Mouse (Mus musculus) liver, embryonic 11.5 days (tissue): ENCODE results near the gene Camkmt. TPM values are rescaled to one million over a fixed set of nuclear protein-coding genes. Genes with fewer than 3 reads are reported as not detected.
A peak's percentile ranks its signal among the peaks of the same experiment; 100 is the strongest.

ENCODE experiments used
- ATAC-seq: fragments of 200-750 bp; cut with Nextera tagmentation; replicated peaks from 2 replicates; pipeline ENCODE4 v1.8.0; 2017; ENCODE audit warnings: moderate number of reproducible peaks, mild to moderate bottlenecking, moderate TSS enrichment, moderate library complexity; ENCODE audit not compliant: low FRiP score
- DNase-seq: peaks from one replicate; pipeline ENCODE4 v3.0.0-alpha.2; 2017; ENCODE audit warnings: low spot score
- H3K27ac ChIP-seq: fragments of 300-500 bp; sonication (generic); 2 replicates; pipeline ENCODE4 v1.5.1; 2014; ENCODE audit warnings: mild to moderate bottlenecking, low read depth, low read length, control low read depth
- H3K27me3 ChIP-seq: fragments of 300-500 bp; sonication (generic); replicated peaks from 2 replicates; pipeline ENCODE4 v1.6.1; 2014; ENCODE audit warnings: low read length, mixed read lengths; ENCODE audit not compliant: control insufficient read depth, insufficient read depth
- H3K36me3 ChIP-seq: fragments of 300-500 bp; sonication (generic); 2 replicates; pipeline ENCODE4 v1.6.1; 2014; ENCODE audit warnings: mild to moderate bottlenecking, low read length, moderate library complexity, mixed read lengths; ENCODE audit not compliant: control insufficient read depth, insufficient read depth
- H3K4me1 ChIP-seq: fragments of 300-500 bp; sonication (generic); replicated peaks from 2 replicates; pipeline ENCODE4 v1.6.1; 2014; ENCODE audit warnings: low read length, mixed read lengths; ENCODE audit not compliant: control insufficient read depth, insufficient read depth
- H3K4me2 ChIP-seq: fragments of 300-500 bp; sonication (generic); 2 replicates; pipeline ENCODE4 v1.6.1; 2014; ENCODE audit warnings: mild to moderate bottlenecking, control low read depth, moderate library complexity
- H3K4me3 ChIP-seq: fragments of 300-500 bp; sonication (generic); 2 replicates; pipeline ENCODE4 v1.5.1; 2014; ENCODE audit warnings: low read depth, low read length, control low read depth
- H3K9ac ChIP-seq: fragments of 300-500 bp; sonication (generic); 2 replicates; pipeline ENCODE4 v1.6.1; 2014; ENCODE audit warnings: low read depth, low read length, control low read depth
- H3K9me3 ChIP-seq: fragments of 300-500 bp; sonication (generic); 2 replicates; pipeline ENCODE4 v1.6.1; 2016; ENCODE audit warnings: low read length, inconsistent platforms, mixed read lengths; ENCODE audit not compliant: control insufficient read depth
- WGBS: fragments of 180-500 bp; shearing (Covaris S2); extraction: QIAGEN DNeasy Blood & Tissue Kit; methylation state at CpG from one replicate; pipeline ENCODE4 v1.1.7; 2014; 5-methylcytosine and 5-hydroxymethylcytosine counted together
- polyA plus RNA-seq: library from polyadenylated mRNA; unstranded; fragments of >200 nt; fragmentation: Nextera tagmentation; extraction: Ambion mirVana; gene quantifications from 2 replicates; pipeline ENCODE4 v1.2.1, GENCODE M21; 2014

Gene Camkmt
- polyA plus RNA-seq, 1 experiment from 2014 or later, result 6.4 TPM

GRCm38 (mm10) chr17:85405161-85405560, 314.8 kb downstream of the Camkmt start:
- no peak for ATAC-seq
- 77% methylated on average over 5 of the region's 5 CpGs for WGBS
- Histone ChIP-seq H3K36me3 (no peaks in the 10 kb centered on the region), H3K27me3 (no peaks in the 10 kb centered on the region; the same call in 1 of the 2 replicates), H3K4me2 (no peak overlapping the region), H3K9ac (no peak overlapping the region), H3K9me3 (no peaks in the 10 kb centered on the region), H3K27ac (no peak overlapping the region), H3K4me3 (no peak overlapping the region), H3K4me1 (no peaks in the 10 kb centered on the region)
- DNase-seq, result no peak

GRCm38 (mm10) chr17:85406195-85406594, 315.8 kb downstream of the Camkmt start:
- 90% methylated on average over 10 of the region's 10 CpGs for WGBS
- DNase-seq, result no peak
- H3K27ac ChIP-seq, result no peak overlapping the region

GRCm38 (mm10) chr17:85428831-85429230, 338.5 kb downstream of the Camkmt start:
- DNase-seq (no peak), ATAC-seq (no peak)
- no peaks in the 10 kb centered on the region for H3K4me1 ChIP-seq
- no peak overlapping the region for H3K4me3 ChIP-seq
- H3K27me3 ChIP-seq, result no peaks in the 10 kb centered on the region
- H3K27ac ChIP-seq, result no peak overlapping the region
- H3K4me2 ChIP-seq, result no peak overlapping the region
- no peaks in the 10 kb centered on the region for H3K36me3 ChIP-seq
- H3K9me3 ChIP-seq, result no peaks in the 10 kb centered on the region
- WGBS, result 79% methylated on average over 7 of the region's 7 CpGs
- H3K9ac ChIP-seq, result no peak overlapping the region

More at GRCm38 (mm10) chr17:85406195-85406594, 315.8 kb downstream of the Camkmt start:
- H3K27me3 ChIP-seq, result no peaks in the 10 kb centered on the region; the same call in 1 of the 2 replicates
- H3K4me1 ChIP-seq, result no peaks in the 10 kb centered on the region
- H3K9ac ChIP-seq, result no peak overlapping the region
- no peak overlapping the region for H3K4me3 ChIP-seq
- H3K36me3 ChIP-seq, result no peaks in the 10 kb centered on the region
- no peak overlapping the region for H3K4me2 ChIP-seq
- ATAC-seq, result no peak
- H3K9me3 ChIP-seq, result no peaks in the 10 kb centered on the region

DNA sequence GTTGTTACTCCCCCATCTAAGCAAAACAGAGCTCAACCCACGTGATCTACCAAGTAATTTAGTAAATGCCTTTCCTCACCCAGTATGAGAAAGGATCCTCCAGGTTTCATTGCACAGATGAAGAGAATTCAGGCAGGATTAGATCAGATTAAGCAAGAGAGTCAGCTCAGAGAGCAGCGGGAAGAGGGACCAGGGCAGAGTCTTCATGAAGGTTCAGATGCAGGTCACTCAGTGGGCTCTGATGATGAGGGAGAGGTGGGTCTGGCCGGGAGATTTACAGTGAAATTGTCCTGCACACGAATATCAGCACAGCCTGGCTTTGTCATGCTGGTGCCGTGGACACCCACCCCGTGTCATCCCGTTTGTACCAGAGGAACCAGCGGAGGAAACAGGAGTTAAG, 342.6 kb downstream of the Camkmt start:
- DNase-seq (no peak), ATAC-seq (no peak)
- Histone ChIP-seq H3K9ac (no peak overlapping the region), H3K27ac (no peak overlapping the region), H3K4me1 (no peaks in the 10 kb centered on the region), H3K27me3 (no peaks in the 10 kb centered on the region), H3K4me3 (no peak overlapping the region), H3K4me2 (no peak overlapping the region), H3K36me3 (no peaks in the 10 kb centered on the region), H3K9me3 (no peaks in the 10 kb centered on the region)
- 50% methylated on average over 8 of the region's 8 CpGs for WGBS

GRCm38 (mm10) chr17:85443036-85443435, 352.7 kb downstream of the Camkmt start:
- Histone ChIP-seq H3K4me3 (no peak overlapping the region), H3K4me2 (no peak overlapping the region), H3K9me3 (no peaks in the 10 kb centered on the region), H3K4me1 (no peaks in the 10 kb centered on the region), H3K27ac (no peak overlapping the region), H3K36me3 (no peaks in the 10 kb centered on the region), H3K27me3 (no peaks in the 10 kb centered on the region), H3K9ac (no peak overlapping the region)
- WGBS, result 80% methylated on average over 8 of the region's 8 CpGs
- ATAC-seq, result no peak
- DNase-seq, result no peak

DNA sequence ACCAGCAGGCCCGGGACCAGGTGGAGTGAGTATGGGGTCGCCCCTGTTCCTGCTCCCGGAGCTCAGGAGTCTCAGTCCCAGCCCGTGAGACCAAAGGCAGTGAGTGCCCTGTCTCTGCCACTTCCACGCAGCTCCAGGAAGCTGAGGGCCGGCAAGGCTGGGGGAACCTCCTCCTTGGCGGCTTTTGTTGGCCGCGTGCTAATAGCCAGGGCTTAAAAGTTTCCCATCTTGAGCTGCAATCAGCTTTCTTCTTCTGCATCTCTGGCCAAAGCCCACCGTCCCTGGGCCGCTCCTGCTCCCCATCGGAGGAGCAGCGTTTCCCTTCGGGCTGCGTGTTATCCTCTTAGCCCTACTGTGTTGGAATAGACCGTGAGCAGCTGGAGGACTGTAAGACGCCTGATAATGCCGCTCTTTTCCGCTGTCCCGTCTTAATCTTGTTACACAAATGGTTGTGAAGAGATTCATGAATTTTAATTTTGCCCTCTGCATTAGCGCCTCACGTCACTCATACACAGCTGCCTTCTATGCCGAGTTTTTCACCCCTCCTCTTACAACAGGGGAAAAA, 364.1 kb downstream of the Camkmt start:
- peaks cover 66% of the 10 kb centered on the region for H3K27me3 ChIP-seq
- no peaks in the 10 kb centered on the region for H3K4me1 ChIP-seq
- under 1% methylated on average over 23 of the region's 23 CpGs for WGBS
- H3K4me2 ChIP-seq, result peak overlapping the region; percentile 2; the same call in 1 of the 2 replicates
- no peak overlapping the region for H3K4me3 ChIP-seq
- no peak for ATAC-seq
- H3K9ac ChIP-seq, result no peak overlapping the region
- H3K36me3 ChIP-seq, result no peaks in the 10 kb centered on the region
- H3K9me3 ChIP-seq, result no peaks in the 10 kb centered on the region
- H3K27ac ChIP-seq, result no peak overlapping the region
- DNase-seq, result no peak

- H3K4me3 ChIP-seq, result no peak overlapping the region
- no peaks in the 10 kb centered on the region for H3K9me3 ChIP-seq
- H3K4me1 ChIP-seq, result no peaks in the 10 kb centered on the region
- H3K27me3 ChIP-seq, result peaks cover 64% of the 10 kb centered on the region
- H3K4me2 ChIP-seq, result no peak overlapping the region
- no peak overlapping the region for H3K9ac ChIP-seq
- DNase-seq (no peak), ATAC-seq (no peak)
- no peak overlapping the region for H3K27ac ChIP-seq
- no peaks in the 10 kb centered on the region for H3K36me3 ChIP-seq
- 3% methylated on average over 16 of the region's 16 CpGs for WGBS
Observed at GRCm38 (mm10) chr17:85455063-85455462, 364.7 kb downstream of the Camkmt start.

DNA sequence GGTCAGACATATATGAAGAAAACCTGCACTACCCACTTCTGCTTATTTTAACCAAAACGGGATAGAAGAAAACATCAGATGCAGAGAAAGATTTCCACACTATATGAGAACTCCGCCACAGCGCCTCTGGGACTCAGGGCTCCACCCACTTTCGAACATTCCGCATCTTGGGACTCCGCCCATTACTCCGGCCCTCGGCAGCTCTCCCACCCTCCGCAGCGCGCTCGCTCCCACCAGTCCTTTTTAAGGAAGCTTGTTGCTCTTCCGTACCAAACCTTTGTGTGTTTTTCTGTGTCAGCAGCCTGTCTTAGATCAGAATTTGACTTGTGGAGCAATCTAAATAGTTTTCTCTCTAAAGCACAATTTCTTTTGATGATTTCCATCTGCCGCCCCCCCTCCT, 367.7 kb downstream of the Camkmt start:
- H3K4me2 ChIP-seq, result peak overlapping the region; percentile 48
- H3K27ac ChIP-seq, result no peak overlapping the region
- peaks cover 80% of the 10 kb centered on the region for H3K27me3 ChIP-seq

DNA sequence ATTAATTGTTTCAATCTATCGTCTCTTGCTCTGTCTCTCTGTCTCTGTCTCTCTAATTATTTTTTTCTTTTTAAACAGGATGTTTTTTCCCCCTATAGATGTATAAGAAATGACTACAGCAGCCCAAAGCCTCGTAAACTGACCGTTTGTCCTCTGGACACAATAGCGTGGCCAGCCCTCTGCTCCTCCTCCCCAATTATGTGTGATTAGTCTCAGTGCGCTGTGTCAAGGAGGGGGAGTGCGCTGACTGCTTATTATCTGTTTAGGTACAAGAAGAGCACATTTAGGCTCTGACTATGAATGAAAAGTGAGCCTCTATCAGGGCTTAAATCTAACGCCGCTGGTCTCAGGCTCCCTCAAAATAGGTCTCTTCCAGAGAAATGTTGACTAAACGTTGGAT, 368.2 kb downstream of the Camkmt start:
- H3K4me1 ChIP-seq, result no peaks in the 10 kb centered on the region
- no peak overlapping the region for H3K9ac ChIP-seq
- H3K36me3 ChIP-seq, result no peaks in the 10 kb centered on the region
- peaks cover 80% of the 10 kb centered on the region for H3K27me3 ChIP-seq
- 18% methylated on average over 9 of the region's 9 CpGs for WGBS
- DNase-seq (no peak), ATAC-seq (no peak)
- no peaks in the 10 kb centered on the region for H3K9me3 ChIP-seq
- H3K27ac ChIP-seq, result no peak overlapping the region
- no peak overlapping the region for H3K4me2 ChIP-seq
- H3K4me3 ChIP-seq, result no peak overlapping the region

More for the DNA sequence above, 367.7 kb downstream of the Camkmt start:
- WGBS, result 4% methylated on average over 14 of the region's 14 CpGs
- DNase-seq, result no peak
- Histone ChIP-seq H3K9ac (no peak overlapping the region), H3K4me1 (no peaks in the 10 kb centered on the region), H3K36me3 (no peaks in the 10 kb centered on the region), H3K4me3 (no peak overlapping the region), H3K9me3 (no peaks in the 10 kb centered on the region)
- no peak for ATAC-seq
